Mouse (Mus musculus) adrenal gland, adult (tissue): ENCODE data around the gene Vmn1r237.

Experiments used
- DNase-seq, 2 experiments: peaks; one replicate each; pipeline ENCODE4 v3.0.0; 2022 to 2023; ENCODE audit warnings: low spot score in 1 of 2; ENCODE audit not compliant: inconsistent age in 2 of 2

The Vmn1r237 gene

DNA sequence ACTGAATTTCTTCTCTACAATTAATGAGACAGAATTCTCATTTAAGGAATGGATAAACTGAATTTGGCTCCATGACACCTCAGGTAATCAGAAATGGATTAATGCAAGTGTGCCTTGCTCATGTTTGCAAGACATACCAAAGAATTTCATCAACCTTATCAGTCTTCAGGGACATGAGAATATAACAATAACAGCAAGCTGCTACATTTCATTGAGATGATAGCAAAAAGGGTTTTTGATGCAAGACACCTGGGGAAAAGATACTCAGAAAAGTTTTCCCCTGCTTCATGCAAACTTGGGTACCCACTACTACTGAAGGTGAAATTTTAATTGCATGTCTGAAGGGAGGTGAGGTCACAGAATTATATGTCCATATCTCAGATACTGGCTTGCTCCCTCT is at the start of gene Vmn1r237:
Gene Vmn1r237 (plus strand): TSS at position 301 of the 400 bp plus-strand sequence.
- DNase-seq, result no peak

DNA sequence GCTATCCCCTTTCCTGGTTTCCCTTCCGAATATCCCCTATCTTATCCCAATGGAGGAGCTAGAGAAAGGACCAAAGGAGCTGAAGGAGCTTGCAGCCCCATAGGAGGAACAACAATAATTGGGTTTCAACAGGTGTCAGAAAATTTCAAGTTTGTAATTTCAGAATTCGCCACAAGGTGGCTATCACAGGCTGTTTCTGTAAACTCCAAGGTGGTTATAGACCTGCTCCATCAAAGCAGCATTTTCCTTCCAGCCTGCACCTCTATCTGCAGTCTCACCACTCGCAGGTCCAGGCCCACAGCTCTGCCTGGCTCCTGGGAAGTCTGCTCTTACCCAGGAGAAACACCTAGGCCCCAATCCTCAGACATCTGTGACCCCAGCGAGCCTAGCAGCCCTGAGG is 39.6 kb upstream of the Vmn1r237 start:
- DNase-seq, result peak; percentile 6 to 83

- DNase-seq, result no peak
These were observed 29.0 kb upstream of the Vmn1r237 start, which contains the start of gene Vmn1r236 for GRCm38 (mm10) chr17:21282642-21283041. Gene Vmn1r236, plus strand, starts transcription at chr17:21282942.

DNA sequence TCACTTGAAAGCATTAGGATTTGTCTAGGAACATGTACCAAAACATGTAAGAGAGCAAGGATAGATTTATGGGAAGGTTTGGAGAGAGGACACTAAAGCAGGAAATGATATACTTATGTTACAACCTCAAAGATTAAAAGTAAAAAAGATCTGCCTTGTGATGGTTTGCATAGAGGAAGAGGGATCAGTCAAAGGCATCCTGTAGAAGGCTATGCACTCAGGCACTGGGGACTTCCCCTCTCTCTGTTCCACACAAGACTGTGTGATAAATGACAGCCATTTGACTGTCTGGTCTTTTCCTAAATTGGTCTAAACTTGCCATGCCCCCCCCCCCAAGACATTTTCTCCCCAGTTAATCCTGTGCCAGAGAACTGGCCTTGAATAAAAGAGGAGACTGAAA is 27.3 kb upstream of the Vmn1r237 start:
- DNase-seq, result no peak

- no peak for DNase-seq
These were observed 22.0 kb upstream of the Vmn1r237 start for GRCm38 (mm10) chr17:21289695-21290094.
